Mouse (Mus musculus): Measurements from ENCODE around the gene Tmem229a. TPM values are rescaled to one million over a fixed set of nuclear protein-coding genes. Genes with fewer than 3 reads are reported as not detected.
A peak's percentile ranks its signal among the peaks of the same experiment; 100 is the strongest.

Gene Tmem229a
- polyA plus RNA-seq (2012; ENCODE audit: insufficient read depth, insufficient read length, missing spikeins): 0.20 TPM in 1 of 2 replicates, not detected in the other

GRCm38 (mm10) chr6:24955946-24956585 is at the start of gene Tmem229a:
TSS of gene Tmem229a (minus strand) at chr6:24956297.
- Histone ChIP-seq H3K27ac (replicated peaks; ENCODE audit: low read depth, low read length) (no peak within 1 kb of the TSS), H3K4me3 (ENCODE audit: insufficient read depth, low read depth, low read length) (peak within 1 kb of the TSS; percentile 23), H3K4me1 (ENCODE audit: control insufficient read depth, insufficient read depth, insufficient read length, low read length) (no peaks in the 10 kb centered on the region; the same call in 1 of the 2 replicates)

DNA sequence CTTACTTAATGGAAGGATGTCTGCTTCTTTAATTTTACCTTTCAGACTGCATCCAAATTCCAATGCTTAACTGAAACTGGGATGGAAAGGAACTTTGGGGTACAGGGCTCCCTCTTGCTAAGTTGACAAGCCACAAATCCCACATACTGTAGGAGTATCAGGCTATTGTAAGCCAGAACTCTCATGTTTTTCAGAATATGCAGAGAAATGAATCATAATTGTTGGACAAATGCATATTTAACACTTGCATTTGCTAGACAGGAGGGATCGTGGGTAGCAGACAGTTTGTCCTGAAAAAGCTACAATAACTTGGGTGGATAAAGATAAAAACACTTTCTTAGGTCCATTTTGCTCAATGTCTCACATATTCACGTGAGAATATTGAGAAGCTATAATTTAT is 37.7 kb upstream of the Tmem229a start:
- no peaks in the 10 kb centered on the region for H3K4me1 ChIP-seq (ENCODE audit: control insufficient read depth, insufficient read depth, insufficient read length, low read length)
- H3K27ac ChIP-seq (replicated peaks; ENCODE audit: low read depth, low read length): no peak overlapping the region
- no peak overlapping the region for H3K4me3 ChIP-seq (ENCODE audit: insufficient read depth, low read depth, low read length)

- H3K27ac ChIP-seq (replicated peaks; ENCODE audit: low read depth, low read length): no peak overlapping the region
- H3K4me3 ChIP-seq (ENCODE audit: insufficient read depth, low read depth, low read length): no peak overlapping the region
- H3K4me1 ChIP-seq (ENCODE audit: control insufficient read depth, insufficient read depth, insufficient read length, low read length): no peaks in the 10 kb centered on the region
Observed at GRCm38 (mm10) chr6:24989836-24990235, 33.7 kb upstream of the Tmem229a start.

DNA sequence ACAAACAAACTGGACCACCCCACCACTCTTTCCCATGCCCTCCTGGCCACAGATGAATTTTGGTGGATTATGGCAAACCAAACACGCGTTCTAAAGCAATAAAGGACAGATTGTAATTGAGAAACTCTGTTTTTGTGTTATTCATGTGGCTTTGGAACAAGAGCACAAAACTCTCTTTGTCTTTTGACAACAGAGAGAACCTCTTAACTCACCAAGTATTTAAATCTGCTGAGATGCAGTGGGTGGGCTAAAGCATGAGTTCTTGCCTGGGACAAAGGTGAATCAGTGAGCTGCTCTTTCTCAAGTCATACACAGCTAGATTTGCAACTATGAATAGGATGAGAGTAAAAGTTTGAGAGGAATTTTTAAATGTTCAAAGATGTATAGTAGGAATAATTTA is 20.1 kb upstream of the Tmem229a start:
- H3K27ac ChIP-seq (replicated peaks; ENCODE audit: low read depth, low read length): no peak overlapping the region
- H3K4me3 ChIP-seq (ENCODE audit: insufficient read depth, low read depth, low read length): no peak overlapping the region
- no peaks in the 10 kb centered on the region for H3K4me1 ChIP-seq (ENCODE audit: control insufficient read depth, insufficient read depth, insufficient read length, low read length)

DNA sequence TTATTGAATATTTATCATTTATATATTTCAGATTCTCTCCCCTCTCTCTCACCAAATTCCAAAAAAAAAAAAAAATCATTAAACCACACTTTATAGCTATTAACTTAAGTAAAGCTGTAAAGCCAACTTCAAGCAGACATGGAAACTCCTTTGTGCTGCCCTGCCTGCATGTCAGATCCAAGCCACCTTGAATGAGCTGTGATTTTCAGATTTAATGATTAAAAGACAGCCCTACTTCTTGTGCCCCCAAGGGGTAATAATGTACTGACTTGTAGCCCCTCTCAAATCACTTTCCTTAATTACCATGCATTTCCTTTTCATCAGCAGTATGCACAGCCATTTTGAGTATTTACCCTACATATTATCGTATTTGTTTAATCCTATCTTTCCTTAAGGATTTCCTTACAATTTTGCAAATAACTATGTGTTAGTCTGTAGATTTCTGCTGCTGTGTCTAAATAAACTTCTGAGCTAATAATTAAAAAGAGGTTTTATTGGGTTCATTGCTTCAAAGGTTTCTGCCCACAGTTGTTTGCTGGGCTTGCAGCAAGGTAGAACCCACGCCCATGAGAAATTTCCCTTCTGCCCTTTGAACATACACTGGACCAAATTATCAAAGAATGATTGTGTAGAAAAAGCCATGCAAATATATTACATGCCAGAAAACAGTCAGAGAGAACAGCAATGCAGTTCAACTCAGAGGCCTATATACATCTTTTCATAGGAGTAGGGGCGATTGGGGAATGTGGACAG is 12.6 kb upstream of the Tmem229a start:
- Histone ChIP-seq H3K4me1 (ENCODE audit: control insufficient read depth, insufficient read depth, insufficient read length, low read length) (no peaks in the 10 kb centered on the region), H3K4me3 (ENCODE audit: insufficient read depth, low read depth, low read length) (no peak overlapping the region), H3K27ac (replicated peaks; ENCODE audit: low read depth, low read length) (no peak overlapping the region)

DNA sequence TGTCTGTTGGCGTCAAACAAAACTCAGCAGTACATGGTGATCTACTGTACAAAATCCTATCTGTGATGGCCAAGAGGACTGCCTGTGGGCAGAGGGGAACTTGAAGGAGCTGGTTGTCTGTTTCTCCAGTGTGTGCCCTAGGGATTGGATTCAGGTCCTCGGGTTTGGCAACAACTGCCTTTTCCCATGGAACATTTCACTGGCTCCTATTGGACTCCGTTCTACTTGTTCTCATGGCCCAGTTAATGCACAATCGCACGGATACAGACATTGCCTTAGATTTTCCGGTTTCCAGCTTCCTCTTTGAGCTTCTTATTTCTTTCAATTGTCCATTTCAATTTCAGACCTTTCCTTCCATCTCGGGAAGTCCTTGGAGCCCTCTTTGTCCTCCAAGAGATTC is 11.6 kb upstream of the Tmem229a start:
- Histone ChIP-seq H3K4me1 (ENCODE audit: control insufficient read depth, insufficient read depth, insufficient read length, low read length) (no peaks in the 10 kb centered on the region), H3K27ac (replicated peaks; ENCODE audit: low read depth, low read length) (no peak overlapping the region), H3K4me3 (ENCODE audit: insufficient read depth, low read depth, low read length) (no peak overlapping the region)

DNA sequence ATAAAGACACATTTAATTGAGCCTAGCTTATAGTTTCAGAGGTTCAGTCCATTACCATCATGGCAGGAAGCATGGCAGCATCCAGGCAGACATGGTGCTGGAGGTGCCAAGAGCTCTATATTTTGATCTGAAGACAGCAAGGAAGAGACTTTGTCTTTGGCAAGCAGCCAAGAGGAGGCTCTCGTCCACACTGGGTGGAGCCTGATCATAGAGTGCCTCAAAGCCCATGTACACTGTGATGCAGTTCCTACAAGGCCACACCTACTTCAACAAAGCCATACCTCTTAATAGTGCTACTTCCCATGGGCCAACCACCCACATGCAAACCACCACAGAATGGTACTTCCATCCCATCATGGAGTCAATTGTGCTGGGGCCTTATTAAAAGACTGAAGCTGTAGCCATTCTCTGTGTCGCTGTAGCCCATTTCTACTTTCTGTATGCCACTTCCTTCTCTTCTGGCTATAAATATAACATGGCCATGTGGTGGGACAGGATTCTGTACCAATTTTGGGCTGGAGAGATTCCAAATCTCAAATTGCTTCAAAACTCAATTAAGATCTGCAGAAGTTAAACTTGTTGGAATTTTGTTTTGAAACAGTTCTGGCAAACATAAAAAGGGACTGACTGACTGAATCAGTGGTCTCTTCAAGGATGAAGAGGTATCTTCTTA is 10.0 kb upstream of the Tmem229a start:
- no peak overlapping the region for H3K27ac ChIP-seq (replicated peaks; ENCODE audit: low read depth, low read length)
- no peaks in the 10 kb centered on the region for H3K4me1 ChIP-seq (ENCODE audit: control insufficient read depth, insufficient read depth, insufficient read length, low read length)
- no peak overlapping the region for H3K4me3 ChIP-seq (ENCODE audit: insufficient read depth, low read depth, low read length)

DNA sequence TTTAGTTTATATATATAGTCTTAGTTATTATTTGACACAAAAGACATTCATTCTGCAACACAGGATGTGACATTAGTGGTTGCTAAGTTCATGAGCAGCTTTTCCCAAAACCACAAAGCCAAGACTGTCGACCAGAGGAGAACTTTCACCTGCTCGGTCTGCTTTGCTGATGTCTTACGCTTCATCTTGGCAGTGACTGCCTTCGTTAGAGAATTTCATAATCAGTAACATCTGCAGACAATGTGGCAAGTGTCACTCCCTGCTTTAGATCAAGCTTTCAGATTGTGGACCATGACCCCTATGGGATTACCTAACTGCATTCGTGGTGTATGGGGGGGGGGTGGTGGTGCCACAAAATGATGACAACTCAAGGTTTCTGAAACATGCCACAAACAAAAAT is 7.7 kb upstream of the Tmem229a start:
- no peak overlapping the region for H3K4me3 ChIP-seq (ENCODE audit: insufficient read depth, low read depth, low read length)
- no peak overlapping the region for H3K27ac ChIP-seq (replicated peaks; ENCODE audit: low read depth, low read length)
- H3K4me1 ChIP-seq (ENCODE audit: control insufficient read depth, insufficient read depth, insufficient read length, low read length): no peaks in the 10 kb centered on the region

GRCm38 (mm10) chr6:24956586-24956973 is 483 bp upstream of the Tmem229a start:
- H3K4me1 ChIP-seq (ENCODE audit: control insufficient read depth, insufficient read depth, insufficient read length, low read length): no peaks in the 10 kb centered on the region; the same call in 1 of the 2 replicates
- H3K27ac ChIP-seq (replicated peaks; ENCODE audit: low read depth, low read length): no peak overlapping the region
- H3K4me3 ChIP-seq (ENCODE audit: insufficient read depth, low read depth, low read length): no peak overlapping the region

DNA sequence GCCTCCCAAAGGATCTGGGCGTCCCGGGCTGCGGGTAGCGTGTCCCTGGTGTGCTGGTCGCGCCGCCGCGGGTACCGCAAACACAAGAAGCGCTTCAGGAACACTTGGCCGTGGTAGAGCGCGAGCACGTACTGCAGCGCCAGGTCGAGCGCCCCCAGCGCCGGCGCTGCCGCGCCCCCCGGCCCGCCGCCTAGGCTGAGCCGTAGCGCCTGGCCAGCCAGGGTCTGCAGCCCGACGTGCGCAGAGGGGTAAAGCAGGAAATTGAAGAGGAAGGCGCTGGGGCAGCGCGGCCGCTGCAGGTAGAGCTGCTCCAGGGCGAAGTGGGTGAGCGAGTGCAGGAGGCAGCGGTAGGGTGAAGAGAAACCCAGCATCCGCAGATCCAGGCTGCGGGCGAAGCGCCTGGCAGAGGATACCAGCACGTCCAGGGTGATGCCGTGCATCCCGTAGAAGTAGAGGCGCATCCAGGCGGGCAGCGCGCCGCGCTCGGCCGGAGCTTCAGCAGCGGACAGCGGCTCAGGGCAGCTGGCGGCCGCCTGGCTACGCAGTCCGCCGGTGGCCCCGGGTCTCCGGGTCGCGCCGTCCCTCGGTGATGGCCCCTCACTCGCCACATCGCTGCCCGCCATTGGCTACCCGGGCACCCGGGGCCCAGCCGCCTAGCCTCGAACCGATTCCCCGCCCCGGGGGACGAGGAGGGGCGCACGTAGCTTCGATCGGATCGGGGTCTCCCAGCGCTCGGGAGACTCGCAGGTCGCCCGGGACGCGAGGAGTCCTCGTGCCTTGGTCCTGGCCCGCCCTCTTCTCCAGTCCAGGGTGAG is 759 bp downstream of the Tmem229a start:
- Histone ChIP-seq H3K4me3 (ENCODE audit: insufficient read depth, low read depth, low read length) (peak overlapping the region; percentile 23), H3K4me1 (ENCODE audit: control insufficient read depth, insufficient read depth, insufficient read length, low read length) (no peaks in the 10 kb centered on the region; the same call in 1 of the 2 replicates), H3K27ac (replicated peaks; ENCODE audit: low read depth, low read length) (no peak overlapping the region)

GRCm38 (mm10) chr6:24954126-24954525 is 2.0 kb downstream of the Tmem229a start:
- no peak overlapping the region for H3K27ac ChIP-seq (replicated peaks; ENCODE audit: low read depth, low read length)
- no peaks in the 10 kb centered on the region; the same call in 1 of the 2 replicates for H3K4me1 ChIP-seq (ENCODE audit: control insufficient read depth, insufficient read depth, insufficient read length, low read length)
- H3K4me3 ChIP-seq (ENCODE audit: insufficient read depth, low read depth, low read length): no peak overlapping the region

- H3K4me3 ChIP-seq (ENCODE audit: insufficient read depth, low read depth, low read length): no peak overlapping the region
- no peak overlapping the region for H3K27ac ChIP-seq (replicated peaks; ENCODE audit: low read depth, low read length)
- H3K4me1 ChIP-seq (ENCODE audit: control insufficient read depth, insufficient read depth, insufficient read length, low read length): no peaks in the 10 kb centered on the region; the same call in 1 of the 2 replicates
Observed at GRCm38 (mm10) chr6:24952341-24952740, 3.8 kb downstream of the Tmem229a start.

GRCm38 (mm10) chr6:24950669-24951068 is 5.4 kb downstream of the Tmem229a start:
- Histone ChIP-seq H3K27ac (replicated peaks; ENCODE audit: low read depth, low read length) (no peak overlapping the region), H3K4me3 (ENCODE audit: insufficient read depth, low read depth, low read length) (no peak overlapping the region), H3K4me1 (ENCODE audit: control insufficient read depth, insufficient read depth, insufficient read length, low read length) (no peaks in the 10 kb centered on the region; the same call in 1 of the 2 replicates)

GRCm38 (mm10) chr6:24925076-24925785 is 30.9 kb downstream of the Tmem229a start:
- no peaks in the 10 kb centered on the region for H3K4me1 ChIP-seq (ENCODE audit: control insufficient read depth, insufficient read depth, insufficient read length, low read length)

More at GRCm38 (mm10) chr6:24925076-24925785, 30.9 kb downstream of the Tmem229a start:
- H3K4me3 ChIP-seq (ENCODE audit: insufficient read depth, low read depth, low read length): no peak overlapping the region
- no peak overlapping the region for H3K27ac ChIP-seq (replicated peaks; ENCODE audit: low read depth, low read length)

Data from brown adipose tissue, adult 24 weeks (tissue).